Mouse (Mus musculus): ENCODE measurements around the gene Olfr96.
A peak's percentile ranks its signal among the peaks of the same experiment; 100 is the strongest.
"Not testable (repeated sequence)": the region's sequence is repeated elsewhere in the genome, so short reads cannot be mapped to it uniquely, and the experiment has no call there.

Olfr96 gene

DNA sequence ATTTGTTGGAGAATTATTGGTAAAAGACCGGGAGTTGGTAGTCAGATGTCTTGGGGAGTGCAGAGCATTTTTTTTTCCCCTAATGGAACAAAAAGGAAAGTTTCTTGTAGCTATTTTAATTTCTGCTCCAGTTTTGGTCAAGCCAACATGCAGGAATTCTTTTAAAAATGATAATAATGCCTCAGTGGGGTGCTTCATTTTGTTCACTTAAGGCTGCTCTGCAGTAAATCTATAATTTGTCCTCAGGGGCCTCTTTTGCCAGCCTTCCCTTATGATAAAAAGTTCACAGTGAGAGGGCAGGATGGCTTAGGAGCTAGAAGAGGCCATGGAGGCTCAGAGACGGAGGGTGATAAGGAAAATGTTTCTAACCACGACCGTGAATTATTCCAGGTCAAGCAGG, at the start of gene Olfr96:
Olfr96 (plus strand) TSS at position 301 of the 400 bp plus-strand sequence.
- no peak for DNase-seq (ENCODE audit: low spot score in 2 of 2)

DNA sequence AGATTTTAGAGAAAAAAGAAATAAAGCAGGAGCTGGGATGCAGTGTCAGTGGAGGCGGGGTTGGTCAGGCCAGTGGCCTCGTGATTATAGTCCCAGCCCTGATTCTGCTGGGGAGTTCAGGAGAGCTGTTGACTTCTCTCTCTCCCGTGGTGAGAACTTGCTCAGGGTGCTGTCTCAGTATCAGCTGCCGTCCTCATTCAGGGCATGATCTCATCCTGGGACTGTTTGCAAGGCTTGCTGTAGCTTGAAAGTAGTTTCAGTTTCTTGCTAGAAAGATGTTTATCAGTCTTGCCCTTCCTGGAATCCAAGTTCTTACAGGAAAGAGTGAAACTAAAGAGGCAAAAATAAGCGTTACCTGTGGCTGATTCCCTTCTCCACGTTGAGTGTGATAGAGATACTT, 34.5 kb upstream of the Olfr96 start:
- DNase-seq (ENCODE audit: low spot score in 2 of 2), result no peak

DNA sequence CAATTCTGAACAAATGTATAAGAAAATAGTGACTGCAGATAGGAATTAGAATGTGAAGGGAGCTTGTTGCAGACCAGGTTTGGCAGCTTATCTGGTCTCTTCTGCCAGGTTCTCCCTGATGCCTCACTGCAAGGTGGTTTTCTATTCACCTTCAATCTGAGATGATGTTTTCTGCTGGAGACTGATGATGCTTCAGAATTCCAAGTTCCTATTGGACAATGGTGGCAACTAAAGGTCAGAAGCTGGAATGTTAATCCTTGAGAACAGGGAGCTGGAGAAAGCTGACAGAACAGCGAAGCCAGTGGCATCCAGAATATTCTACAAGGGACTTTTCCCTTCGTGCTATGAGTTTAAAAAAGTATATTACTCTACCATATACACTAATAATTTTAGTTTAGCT, 29.2 kb upstream of the Olfr96 start:
- no peak for DNase-seq (ENCODE audit: low spot score in 2 of 2)

GRCm38 (mm10) chr17:37193032-37193431, 26.9 kb upstream of the Olfr96 start:
- no peak for DNase-seq (ENCODE audit: low spot score in 2 of 2)

- DNase-seq (ENCODE audit: low spot score in 2 of 2), result no peak
Observed at GRCm38 (mm10) chr17:37193656-37194055, 26.3 kb upstream of the Olfr96 start, which contains the start of gene Ubd. Ubd (plus strand) TSS chr17:37193892.

DNA sequence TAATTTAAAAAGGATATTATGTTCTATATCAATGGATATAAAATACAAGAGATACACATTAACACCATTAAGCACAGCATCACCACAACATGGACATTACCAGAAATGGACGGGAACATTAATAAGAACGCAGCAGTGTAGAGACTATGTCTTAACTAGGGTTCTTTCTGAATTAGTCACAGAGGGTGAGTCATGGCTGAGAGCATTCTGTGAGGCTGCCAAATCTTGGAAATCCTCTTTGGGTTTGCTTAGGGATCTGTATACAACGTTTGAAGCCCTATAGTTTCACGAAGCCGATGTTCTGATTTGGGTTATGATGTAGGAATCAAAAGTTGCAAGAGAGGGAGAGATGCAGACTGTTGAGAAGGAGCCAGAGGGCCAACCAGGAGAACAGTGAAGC, 25.2 kb upstream of the Olfr96 start:
- DNase-seq (ENCODE audit: low spot score in 2 of 2), result no peak

DNA sequence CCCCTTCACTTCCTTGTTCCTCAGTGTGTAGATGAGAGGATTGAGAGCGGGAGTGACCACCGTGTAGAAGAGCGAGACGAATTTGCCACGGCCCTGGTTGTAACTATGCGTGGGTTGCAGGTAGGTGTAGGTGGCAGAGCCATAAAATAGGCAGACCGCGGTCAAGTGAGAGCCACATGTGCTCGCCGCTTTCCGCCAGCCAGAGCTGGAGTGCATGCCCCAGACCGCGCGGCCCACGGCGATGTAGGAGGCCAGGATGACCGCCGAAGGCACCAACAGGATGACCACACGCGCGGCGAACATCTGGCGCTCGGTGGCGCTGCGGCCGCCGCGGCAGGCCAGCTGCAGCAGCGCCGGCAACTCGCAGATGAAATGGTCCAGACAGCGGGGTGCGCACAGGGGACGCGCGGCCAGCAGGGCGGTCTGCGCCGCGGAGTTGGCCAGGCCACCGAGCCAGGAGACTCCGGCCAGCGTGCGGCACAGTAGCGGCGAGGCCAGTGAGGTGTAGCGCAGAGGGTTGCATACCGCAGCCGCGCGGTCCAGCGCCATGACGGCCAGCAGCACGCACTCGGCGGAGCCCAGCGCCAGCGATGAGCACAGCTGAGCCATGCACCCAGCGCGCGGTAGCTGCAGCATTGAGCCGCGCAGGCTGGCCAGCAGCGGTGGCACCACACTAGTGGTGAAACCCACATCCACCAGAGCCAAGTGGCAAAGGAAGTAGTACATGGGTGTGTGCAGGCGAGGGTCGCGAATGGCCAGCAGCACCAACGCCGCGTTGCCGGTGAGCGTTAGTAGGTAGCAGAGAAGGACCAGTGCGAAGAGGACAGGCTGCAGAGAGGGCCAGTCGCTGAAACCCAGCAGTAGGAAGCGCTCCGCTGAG, 22.9 kb upstream of the Olfr96 start:
- DNase-seq (ENCODE audit: low spot score in 2 of 2), result no peak

DNA sequence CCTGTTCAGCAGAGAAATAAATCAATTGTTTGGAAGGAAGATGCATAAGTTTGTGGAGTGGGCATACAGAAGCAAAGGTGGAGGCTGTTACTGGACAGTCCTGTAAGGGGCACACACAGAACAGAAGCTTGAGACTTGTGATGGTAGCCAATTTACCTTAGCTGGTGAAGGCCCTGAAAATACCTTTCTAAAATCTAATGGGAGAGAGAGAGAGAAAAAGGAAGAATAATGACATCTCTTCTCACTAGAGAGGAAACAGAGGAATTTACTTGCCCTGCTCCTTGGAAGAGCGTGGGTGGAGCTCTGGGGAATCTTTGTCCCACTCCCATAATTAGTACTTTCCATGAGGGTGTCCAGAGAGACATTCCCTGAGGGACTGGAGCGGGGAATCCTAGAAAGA, 19.1 kb upstream of the Olfr96 start, which contains the start of gene Olfr94:
Olfr94 (minus strand) TSS at position 101 of the 400 bp plus-strand sequence.
- no peak for DNase-seq (ENCODE audit: low spot score in 2 of 2)

GRCm38 (mm10) chr17:37203206-37203916, 16.6 kb upstream of the Olfr96 start:
- DNase-seq (ENCODE audit: low spot score in 2 of 2), result peak; percentile 27 to 70

DNA sequence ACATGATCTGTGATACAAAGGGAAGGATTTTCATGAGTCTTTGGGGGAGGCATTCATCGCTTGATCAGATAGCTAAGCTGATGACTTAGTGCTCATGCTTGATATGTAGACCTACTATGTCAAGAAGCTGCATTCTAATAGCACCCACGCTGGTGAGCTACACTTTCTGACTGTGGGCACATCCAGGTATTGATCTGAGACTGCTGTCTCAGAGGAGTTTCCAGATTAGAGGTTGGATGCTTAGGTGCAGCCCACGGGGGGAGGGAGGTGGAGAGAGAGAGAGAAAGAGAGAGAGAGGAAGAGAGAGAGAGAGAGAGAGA, 16.1 kb upstream of the Olfr96 start:
- no peak for DNase-seq (ENCODE audit: low spot score in 2 of 2)

DNA sequence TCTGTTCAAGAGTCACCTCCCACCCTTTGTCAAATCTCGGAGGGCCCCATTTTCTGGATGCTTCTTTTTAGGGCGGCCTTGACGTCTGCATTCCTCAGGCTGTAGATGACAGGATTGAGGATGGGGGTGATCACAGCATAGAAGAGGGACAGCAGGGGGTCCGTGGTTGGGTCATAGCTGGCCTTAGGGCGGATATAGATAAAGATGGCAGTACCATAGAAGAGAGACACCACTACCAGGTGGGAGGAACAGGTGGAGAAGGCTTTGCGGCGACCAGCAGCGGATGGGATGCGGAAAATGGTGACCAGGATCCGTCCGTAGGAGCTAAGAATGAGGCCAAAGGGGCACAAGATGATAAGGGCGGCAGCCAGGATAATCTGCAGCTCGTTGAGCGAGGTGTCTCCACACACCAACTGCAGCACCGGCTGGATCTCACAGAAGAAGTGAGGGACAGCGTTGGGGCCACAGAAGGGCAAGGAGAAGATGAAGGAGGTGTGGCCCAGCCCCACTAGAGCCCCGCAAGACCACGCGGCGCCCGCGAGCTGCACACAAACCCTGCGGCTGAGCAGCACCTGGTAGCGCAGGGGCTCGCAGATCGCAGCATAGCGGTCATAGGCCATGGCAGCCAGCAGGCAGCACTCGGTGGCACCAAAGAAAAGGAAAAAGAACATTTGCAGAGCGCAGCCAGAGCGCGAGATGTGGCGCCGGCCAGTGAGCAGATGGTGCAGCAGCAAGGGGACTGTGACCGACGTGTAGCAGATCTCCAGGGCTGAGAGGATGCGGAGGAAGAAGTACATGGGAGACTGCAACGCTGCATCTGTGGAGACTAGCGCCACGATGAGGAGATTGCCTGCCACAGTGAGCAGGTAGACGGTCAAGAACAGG, 8.8 kb upstream of the Olfr96 start:
- DNase-seq (ENCODE audit: low spot score in 2 of 2), result no peak

DNA sequence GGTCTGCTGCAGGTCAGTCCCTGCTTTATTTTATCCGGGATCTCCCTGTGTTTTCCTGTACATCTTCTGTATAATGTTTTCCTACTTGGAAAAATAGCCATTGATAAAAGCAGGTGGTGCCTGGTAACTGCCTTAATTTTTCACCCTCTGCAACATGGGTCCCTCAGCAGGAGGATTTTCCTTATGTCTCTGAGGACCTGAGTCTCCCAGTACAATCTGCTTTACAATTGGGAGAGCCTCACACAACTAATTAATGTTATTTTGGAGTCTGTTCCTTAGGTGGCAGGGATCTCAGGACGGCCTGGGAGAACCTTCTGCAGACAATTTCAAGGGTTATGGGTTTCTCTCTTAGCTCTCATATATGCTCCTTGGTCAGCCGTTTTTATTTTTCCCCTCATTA, 6.9 kb upstream of the Olfr96 start, which contains the start of gene Olfr95:
Olfr95 (minus strand) TSS at position 101 of the 400 bp plus-strand sequence.
- no peak for DNase-seq (ENCODE audit: low spot score in 2 of 2)

DNA sequence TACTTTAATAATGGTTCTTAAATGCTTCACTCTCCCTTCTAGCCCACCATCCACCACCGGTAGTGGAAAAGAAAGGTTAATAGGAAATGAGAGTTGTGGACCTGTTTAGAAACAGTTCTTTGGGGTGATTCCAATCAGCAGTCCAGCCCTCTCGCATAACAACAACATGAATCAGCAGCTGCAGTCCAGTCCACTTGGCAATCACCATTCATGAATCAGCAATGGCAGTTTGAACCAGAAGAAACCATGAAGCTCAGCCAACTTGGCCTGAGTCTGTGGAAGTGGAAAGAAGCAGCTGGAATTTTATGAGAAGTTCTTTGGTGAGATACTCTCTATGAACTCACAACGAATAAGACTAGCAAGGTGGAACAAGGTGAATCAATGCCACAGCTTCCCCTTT, 1.5 kb upstream of the Olfr96 start:
- DNase-seq (ENCODE audit: low spot score in 2 of 2), result no peak

DNA sequence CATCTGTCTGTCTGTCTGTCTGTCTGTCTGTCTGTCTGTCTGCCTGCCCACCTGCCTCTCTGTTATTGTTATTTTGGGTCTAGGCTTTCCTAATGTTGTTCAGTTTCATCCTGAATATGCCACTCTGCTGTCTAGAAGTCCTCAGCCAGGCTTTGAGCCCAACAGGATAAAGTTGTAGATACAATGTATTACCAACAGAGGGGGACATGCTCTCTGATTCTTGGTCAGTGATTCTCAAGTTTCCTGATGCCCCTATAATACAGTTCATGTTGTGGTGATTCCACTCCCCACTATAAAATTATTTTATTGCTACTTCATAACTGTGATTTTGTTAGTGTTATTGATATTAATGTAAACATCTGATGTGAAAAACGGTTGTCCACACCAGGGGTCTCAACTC, 1.9 kb downstream of the Olfr96 start:
- no peak for DNase-seq (ENCODE audit: low spot score in 2 of 2)

DNA sequence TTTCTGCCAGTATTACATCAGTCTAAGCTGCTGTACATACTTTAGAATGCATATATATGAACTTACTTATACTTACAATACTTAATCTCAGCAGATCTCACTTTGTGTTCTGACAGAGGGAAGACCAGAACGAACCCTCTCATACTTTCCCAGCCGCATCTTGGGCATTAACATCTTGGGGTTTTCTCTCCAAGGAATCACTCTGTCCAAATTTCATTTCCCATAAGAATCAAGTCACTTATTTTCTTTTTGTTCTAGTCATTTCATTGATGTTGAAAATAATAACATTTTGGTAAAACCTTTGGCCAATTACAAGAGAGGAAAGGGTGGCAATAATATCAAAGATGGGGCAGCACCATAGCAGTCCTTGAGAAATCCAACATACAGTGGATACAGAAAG, 17.3 kb downstream of the Olfr96 start, which contains the start of gene Olfr97:
Olfr97 (minus strand) TSS at position 101 of the 400 bp plus-strand sequence.
- DNase-seq (ENCODE audit: low spot score in 2 of 2), result not testable (repeated sequence)

DNA sequence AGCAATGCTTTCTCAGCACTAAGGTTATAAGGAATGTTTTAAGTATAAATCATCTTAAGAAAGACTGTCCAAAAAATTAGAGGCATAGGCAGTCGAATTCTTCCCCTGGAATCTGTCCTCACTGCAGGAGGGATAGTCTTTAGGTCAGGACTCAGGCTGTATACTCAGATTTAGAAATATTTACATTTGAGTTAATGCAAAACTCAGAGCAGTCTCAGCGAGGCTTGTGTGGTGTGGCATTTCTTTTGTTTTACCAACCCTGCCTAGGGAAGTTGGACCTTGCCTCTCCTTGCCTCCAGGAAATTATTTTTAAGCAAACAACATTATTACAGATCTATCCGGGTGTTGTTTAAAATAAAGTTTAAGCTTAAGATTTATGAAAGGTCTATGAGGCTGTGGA, 22.3 kb downstream of the Olfr96 start:
- no peak for DNase-seq (ENCODE audit: low spot score in 2 of 2)

DNA sequence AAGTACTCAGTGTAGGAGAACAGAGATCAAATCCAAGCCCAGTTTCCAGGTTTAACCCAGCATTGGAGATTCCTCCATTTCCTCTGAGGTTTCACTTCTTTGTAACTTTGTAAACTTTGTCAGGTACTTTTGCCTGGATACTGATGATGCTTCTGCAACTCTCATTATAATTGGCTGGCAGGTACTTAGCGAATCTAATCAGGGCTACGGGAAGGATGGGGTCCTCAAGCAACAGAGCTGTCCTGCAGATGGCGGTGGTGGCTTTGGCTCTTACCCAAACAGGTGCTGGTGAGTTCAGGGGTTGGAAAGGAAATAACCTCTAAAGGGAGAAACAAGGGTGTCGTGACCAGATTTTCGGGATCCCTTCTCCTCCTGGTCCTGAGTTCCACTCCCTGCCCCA, 26.8 kb downstream of the Olfr96 start:
- DNase-seq (ENCODE audit: low spot score in 2 of 2), result peak; percentile 5 to 47

DNA sequence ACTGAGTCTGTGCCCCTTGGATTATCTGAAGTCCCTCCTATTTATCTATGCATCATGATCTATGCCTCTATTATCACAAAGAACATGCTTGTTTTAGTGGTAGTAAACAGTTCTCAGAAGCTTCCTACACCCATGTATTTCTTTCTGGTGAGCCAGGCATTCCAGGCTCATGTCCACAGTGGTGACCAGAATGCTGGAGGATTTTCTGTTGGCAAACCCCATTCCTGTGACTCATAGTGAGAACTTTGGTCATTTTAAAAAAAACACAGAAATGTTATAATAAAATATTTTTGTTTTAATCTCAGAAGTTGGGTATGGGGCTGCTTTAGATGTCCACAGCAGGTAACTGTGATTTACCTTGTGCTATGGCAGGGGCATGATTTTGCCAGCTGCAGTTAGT, 29.5 kb downstream of the Olfr96 start:
- no peak for DNase-seq (ENCODE audit: low spot score in 2 of 2)

- DNase-seq (ENCODE audit: low spot score in 2 of 2), result peak in 1 of 2 experiments; percentile 33
Observed at GRCm38 (mm10) chr17:37250544-37250943, 30.6 kb downstream of the Olfr96 start.

DNA sequence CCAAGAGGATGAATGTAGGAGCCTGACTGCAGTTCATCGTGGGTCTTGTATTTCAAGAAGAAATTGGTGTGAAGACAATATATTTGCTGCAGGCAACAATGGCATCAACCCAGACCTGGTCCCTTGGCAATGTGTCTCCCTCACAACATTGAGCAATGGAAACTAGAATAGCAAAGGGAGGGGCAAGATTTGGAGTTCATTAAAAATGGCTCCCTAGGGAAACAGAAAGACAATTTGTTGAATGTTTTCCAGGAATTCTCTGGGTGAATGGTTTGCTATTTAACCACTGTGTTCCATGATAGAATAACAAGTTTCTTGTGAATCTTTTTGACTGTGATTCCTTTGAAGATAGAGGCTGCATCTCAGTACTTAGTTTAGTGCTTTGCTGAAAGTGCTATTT, 43.7 kb downstream of the Olfr96 start, which contains the start of gene Olfr98:
Olfr98 (minus strand) TSS at position 124 of the 400 bp plus-strand sequence.
- DNase-seq (ENCODE audit: low spot score in 2 of 2), result no peak

GRCm38 (mm10) chr17:37270058-37270701, 50.2 kb downstream of the Olfr96 start, which contains the start of gene H2-M3:
H2-M3 (plus strand) TSS chr17:37270220.
- DNase-seq (ENCODE audit: low spot score in 2 of 2), result peak; percentile 86 to 88
